Mouse (Mus musculus) small intestine, adult 2 months (tissue): ENCODE measurements around the gene Lxn.
A peak's percentile ranks its signal among the peaks of the same experiment; 100 is the strongest.

ENCODE experiments used
- CTCF ChIP-seq: fragments of 200-500 bp; IDR thresholded peaks from 2 replicates; pipeline ENCODE4 v1.5.1; 2012; ENCODE audit warnings: low read depth, mild to moderate bottlenecking, control low read depth, inconsistent platforms, low read length, moderate library complexity, mixed read lengths; ENCODE audit not compliant: insufficient replicate concordance, insufficient read length; ENCODE audit errors: extremely low read depth
- POLR2A ChIP-seq: fragments of 200-500 bp; IDR thresholded peaks from 2 replicates; pipeline ENCODE4 v1.6.1; 2012; ENCODE audit warnings: low read depth, mild to moderate bottlenecking, control low read depth, inconsistent platforms, low read length, moderate library complexity

DNA sequence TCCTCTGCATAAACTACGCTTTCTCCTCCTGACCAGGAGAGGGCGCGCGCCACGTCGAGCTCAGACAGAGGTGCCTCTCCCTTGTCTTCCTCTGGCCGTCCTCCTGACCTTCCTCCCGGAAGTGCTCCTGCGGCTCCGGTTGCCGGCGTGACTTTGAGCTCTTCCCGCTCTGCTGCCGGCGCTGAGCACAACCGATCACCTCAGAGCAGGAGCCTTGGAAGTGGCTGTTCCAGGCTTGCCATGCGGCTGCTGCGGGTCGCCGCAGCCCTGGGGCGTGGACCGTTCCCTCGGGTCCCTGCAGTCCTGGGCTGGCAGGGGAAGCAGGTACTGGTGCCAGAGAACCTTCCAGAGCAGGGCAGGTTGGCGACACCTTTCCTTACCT, 33.7 kb downstream of the Lxn start, which contains the start of gene Gfm1:
- peak; percentile 93 for TF ChIP-seq CTCF
- peak; percentile 56; the same call in 1 of the 2 replicates for TF ChIP-seq POLR2A
